Mouse (Mus musculus) bone marrow macrophage, adult 2 months (primary cell): ENCODE measurements around the gene Nr1h4.

Experiments
- CTCF ChIP-seq: IDR thresholded peaks from 2 replicates; pipeline ENCODE4 v1.5.1; 2012; ENCODE audit warnings: low read depth, mild to moderate bottlenecking, low read length, moderate library complexity
- POLR2A ChIP-seq: IDR thresholded peaks from 2 replicates; pipeline ENCODE4 v1.6.1; 2012; ENCODE audit warnings: mild to moderate bottlenecking, low read depth, low read length, borderline replicate concordance

GRCm38 (mm10) chr10:89504952-89505591, 28.3 kb downstream of the Nr1h4 start:
- TF ChIP-seq CTCF (no peak), POLR2A (no peak)
